Comparison of ENCODE assay signal across 15 mouse cellular contexts in the genomic region with DNA sequence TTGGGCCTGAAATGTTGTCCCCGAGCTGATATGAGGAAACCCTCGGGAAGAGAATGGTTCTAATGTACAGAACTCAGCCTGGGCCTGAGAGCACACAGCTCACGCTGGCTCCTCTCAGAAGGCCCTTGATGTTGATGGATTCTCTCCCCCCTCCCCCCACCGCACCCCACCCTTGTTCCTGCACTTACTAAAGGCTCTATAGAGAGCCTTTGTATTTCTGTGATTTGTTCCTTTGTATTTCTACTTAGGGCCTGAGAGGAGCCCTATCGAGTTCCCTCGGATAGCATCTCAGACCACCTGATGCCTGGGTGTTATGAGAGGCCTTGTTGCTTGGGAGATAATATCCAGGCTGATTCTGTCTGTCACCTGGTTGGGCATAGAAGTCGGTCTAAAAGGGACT. TPM values are rescaled to one million over a fixed set of nuclear protein-coding genes. Genes with fewer than 3 reads are reported as not detected.
"Had no signal": no experiment of that assay in that cellular context is flagged by ENCODE, and none has a peak within 500 bp of the region (broad histone marks: within the 10 kb centered on the region; RNA-seq: fewer than 3 reads in every experiment).

No protein-coding gene starts in this region.

- H3K36me3 ChIP-seq: limb, embryonic 15.5 days; liver, embryonic 12.5 days; midbrain, embryonic 15.5 days; neural tube, embryonic 15.5 days had no signal

- H3K27ac ChIP-seq: limb, embryonic 15.5 days; liver, embryonic 12.5 days; macrophage; midbrain, embryonic 15.5 days; neural tube, embryonic 15.5 days had no signal

- ATAC-seq: liver, embryonic 12.5 days; midbrain, embryonic 15.5 days had no signal

- H3K9ac ChIP-seq: limb, embryonic 15.5 days; liver, embryonic 12.5 days; lung, embryonic 14.5 days; midbrain, embryonic 15.5 days; neural tube, embryonic 15.5 days had no signal

- H3K9me3 ChIP-seq: limb, embryonic 15.5 days; liver, embryonic 12.5 days; midbrain, embryonic 15.5 days; neural tube, embryonic 15.5 days had no signal

- DNase-seq: kidney, adult 8-10 months; kidney, postnatal 25 days; layer of hippocampus, postnatal 36 days; lung, embryonic 14.5 days; lung, postnatal 10 days; right cerebral cortex, postnatal 4 days; spleen, adult 18-20 months; thymus, adult 18-20 months; thymus, postnatal 14 days had no signal

- H3K27me3 ChIP-seq: liver, embryonic 12.5 days; midbrain, embryonic 15.5 days; neural tube, embryonic 15.5 days had no signal

- H3K4me2 ChIP-seq: limb, embryonic 15.5 days; liver, embryonic 12.5 days; lung, embryonic 14.5 days; midbrain, embryonic 15.5 days; neural tube, embryonic 15.5 days had no signal

- H3K4me1 ChIP-seq: limb, embryonic 15.5 days; liver, embryonic 12.5 days; megakaryocyte, embryonic 14.5 days had no signal

- H3K4me3 ChIP-seq: limb, embryonic 15.5 days; liver, embryonic 12.5 days; midbrain, embryonic 15.5 days; neural tube, embryonic 15.5 days had no signal

RNA-seq across cellular contexts. Expression of gene Nptx2, which starts 36.3 kb away (rescaled TPM):
- polyA plus RNA-seq: liver, embryonic 12.5 days had no signal
